Mouse (Mus musculus) embryonic facial prominence, embryonic 14.5 days (tissue): ENCODE results near the gene Tnnt2. TPM values are rescaled to one million over a fixed set of nuclear protein-coding genes. Genes with fewer than 3 reads are reported as not detected.

ENCODE experiments used
- ATAC-seq: fragments of 200-750 bp; cut with Nextera tagmentation; 2 replicates; pipeline ENCODE4 v1.8.0; 2017; ENCODE audit warnings: low read depth, moderate number of reproducible peaks, moderate TSS enrichment
- DNase-seq: peaks from one replicate; pipeline ENCODE4 v3.0.0-alpha.2; 2015; ENCODE audit warnings: low spot score
- H3K27ac ChIP-seq: fragments of 300-500 bp; sonication (generic); replicated peaks from 2 replicates; pipeline ENCODE4 v1.5.1; 2014; ENCODE audit warnings: low read depth, mild to moderate bottlenecking, low read length, moderate library complexity
- H3K27me3 ChIP-seq: fragments of 300-500 bp; sonication (generic); replicated peaks from 2 replicates; pipeline ENCODE4 v1.6.1; 2014; ENCODE audit warnings: low read length; ENCODE audit not compliant: control insufficient read depth, insufficient read depth
- H3K36me3 ChIP-seq: fragments of 300-500 bp; sonication (generic); 2 replicates; pipeline ENCODE4 v1.6.1; 2014; ENCODE audit warnings: low read length, mixed read lengths; ENCODE audit not compliant: control insufficient read depth, insufficient read depth
- H3K4me1 ChIP-seq: fragments of 300-500 bp; sonication (generic); 2 replicates; pipeline ENCODE4 v1.6.1; 2014; ENCODE audit warnings: antibody characterized with exemption, low read length; ENCODE audit not compliant: control insufficient read depth, insufficient read depth
- H3K4me2 ChIP-seq: fragments of 300-500 bp; sonication (generic); 2 replicates; pipeline ENCODE4 v1.6.1; 2014; ENCODE audit warnings: low read depth, mild to moderate bottlenecking, low read length, moderate library complexity, mixed read lengths
- H3K4me3 ChIP-seq: fragments of 300-500 bp; sonication (generic); 2 replicates; pipeline ENCODE4 v1.5.1; 2014; ENCODE audit warnings: low read depth, mild to moderate bottlenecking, low read length
- H3K9ac ChIP-seq: fragments of 300-500 bp; sonication (generic); 2 replicates; pipeline ENCODE4 v1.6.1; 2014; ENCODE audit warnings: low read depth, mild to moderate bottlenecking, low read length, moderate library complexity, mixed read lengths
- H3K9me3 ChIP-seq: fragments of 300-500 bp; sonication (generic); 2 replicates; pipeline ENCODE4 v1.6.1; 2016; ENCODE audit warnings: low read length; ENCODE audit not compliant: control insufficient read depth
- WGBS: fragments of 180-500 bp; shearing (Covaris S2); extraction: QIAGEN DNeasy Blood & Tissue Kit; methylation state at CpG from one replicate; pipeline ENCODE4 v1.1.7; 2014; 5-methylcytosine and 5-hydroxymethylcytosine counted together
- polyA plus RNA-seq: library from polyadenylated mRNA; unstranded; fragments of >200 nt; fragmentation: Nextera tagmentation; extraction: Ambion mirVana; gene quantifications from 2 replicates; pipeline ENCODE4 v1.2.1, GENCODE M21; 2014

Tnnt2 gene
- 193 and 213 TPM in 2 replicates for polyA plus RNA-seq

GRCm38 (mm10) chr1:135835716-135836483, at the start of gene Tnnt2:
Gene Tnnt2 (plus strand): TSS chr1:135836354.
- H3K4me3 ChIP-seq, result 0 out of 2 replicates have a peak within 1 kb of the TSS, but pooled peaks have one; percentile 3

GRCm38 (mm10) chr1:135787799-135788198, 48.4 kb upstream of the Tnnt2 start:
- no peaks in the 10 kb centered on the region for H3K36me3 ChIP-seq
- no peak overlapping the region for H3K4me3 ChIP-seq
- H3K27ac ChIP-seq, result no peak overlapping the region
- 0 out of 2 replicates have a peak, but pooled peaks have one; percentile 5 for ATAC-seq
- DNase-seq, result peak; percentile 78
- no peaks in the 10 kb centered on the region for H3K27me3 ChIP-seq
- no peaks in the 10 kb centered on the region for H3K9me3 ChIP-seq
- WGBS, result 46% methylated on average over 3 of the region's 3 CpGs
- no peak overlapping the region for H3K9ac ChIP-seq
- no peaks in the 10 kb centered on the region for H3K4me1 ChIP-seq
- H3K4me2 ChIP-seq, result no peak overlapping the region

More at GRCm38 (mm10) chr1:135835716-135836483, at the start of gene Tnnt2:
- no peaks in the 10 kb centered on the region for H3K27me3 ChIP-seq
- peak within 1 kb of the TSS; percentile 12; the same call in 1 of the 2 replicates for H3K27ac ChIP-seq
- DNase-seq (peak; percentile 79), ATAC-seq (peak; percentile 77)
- H3K4me2 ChIP-seq, result peak within 1 kb of the TSS; percentile 10; the same call in 1 of the 2 replicates
- no peaks in the 10 kb centered on the region for H3K36me3 ChIP-seq
- WGBS, result 27% methylated on average over 9 of the region's 9 CpGs
- H3K4me1 ChIP-seq, result peaks cover 9% of the 10 kb centered on the region; the same call in 1 of the 2 replicates
- no peaks in the 10 kb centered on the region for H3K9me3 ChIP-seq
- H3K9ac ChIP-seq, result no peak within 1 kb of the TSS

- no peaks in the 10 kb centered on the region for H3K36me3 ChIP-seq
- no peak overlapping the region for H3K4me2 ChIP-seq
- H3K27me3 ChIP-seq, result no peaks in the 10 kb centered on the region
- no peaks in the 10 kb centered on the region for H3K9me3 ChIP-seq
- H3K27ac ChIP-seq, result no peak overlapping the region
- WGBS, result 45% methylated on average over 10 of the region's 10 CpGs
- ATAC-seq (no peak), DNase-seq (no peak)
- no peak overlapping the region for H3K9ac ChIP-seq
- H3K4me3 ChIP-seq, result no peak overlapping the region
- peaks cover 6% of the 10 kb centered on the region; the same call in 1 of the 2 replicates for H3K4me1 ChIP-seq
These were observed 47.4 kb upstream of the Tnnt2 start for GRCm38 (mm10) chr1:135788708-135789107.

GRCm38 (mm10) chr1:135789815-135790214, 46.3 kb upstream of the Tnnt2 start:
- H3K4me3 ChIP-seq, result no peak overlapping the region
- H3K9me3 ChIP-seq, result no peaks in the 10 kb centered on the region
- WGBS, result 21% methylated on average over 5 of the region's 5 CpGs
- no peaks in the 10 kb centered on the region for H3K36me3 ChIP-seq
- H3K4me2 ChIP-seq, result no peak overlapping the region
- DNase-seq (no peak), ATAC-seq (no peak)
- peaks cover 12% of the 10 kb centered on the region for H3K4me1 ChIP-seq
- no peaks in the 10 kb centered on the region for H3K27me3 ChIP-seq
- no peak overlapping the region for H3K9ac ChIP-seq
- no peak overlapping the region for H3K27ac ChIP-seq

- no peak overlapping the region for H3K9ac ChIP-seq
- no peaks in the 10 kb centered on the region for H3K27me3 ChIP-seq
- ATAC-seq (no peak), DNase-seq (no peak)
- no peak overlapping the region for H3K27ac ChIP-seq
- peaks cover 15% of the 10 kb centered on the region for H3K4me1 ChIP-seq
- no peaks in the 10 kb centered on the region for H3K9me3 ChIP-seq
- no peaks in the 10 kb centered on the region for H3K36me3 ChIP-seq
- WGBS, result 58% methylated on average over 13 of the region's 13 CpGs
- H3K4me2 ChIP-seq, result no peak overlapping the region
- no peak overlapping the region for H3K4me3 ChIP-seq
These were observed 43.8 kb upstream of the Tnnt2 start for GRCm38 (mm10) chr1:135792143-135792939.

- Histone ChIP-seq H3K4me3 (peak overlapping the region; percentile 13), H3K4me2 (peak overlapping the region; percentile 51), H3K4me1 (peaks cover 15% of the 10 kb centered on the region), H3K27me3 (no peaks in the 10 kb centered on the region), H3K9me3 (no peaks in the 10 kb centered on the region), H3K27ac (peak overlapping the region; percentile 35), H3K9ac (peak overlapping the region; percentile 47), H3K36me3 (no peaks in the 10 kb centered on the region)
- 14% methylated on average over 25 of the region's 27 CpGs for WGBS
- DNase-seq, result no peak
- ATAC-seq, result peak; percentile 31
These were observed 42.6 kb upstream of the Tnnt2 start for GRCm38 (mm10) chr1:135793370-135794215.

GRCm38 (mm10) chr1:135794216-135795134, 41.7 kb upstream of the Tnnt2 start:
- peak; percentile 80 for ATAC-seq
- peak overlapping the region; percentile 13 for H3K4me3 ChIP-seq

More at GRCm38 (mm10) chr1:135794216-135795134, 41.7 kb upstream of the Tnnt2 start:
- 28% methylated on average over 19 of the region's 20 CpGs for WGBS
- H3K9ac ChIP-seq, result peak overlapping the region; percentile 47
- no peaks in the 10 kb centered on the region for H3K36me3 ChIP-seq
- peak overlapping the region; percentile 51 for H3K4me2 ChIP-seq
- no peaks in the 10 kb centered on the region for H3K9me3 ChIP-seq
- H3K27ac ChIP-seq, result peak overlapping the region; percentile 35; the same call in 1 of the 2 replicates
- H3K4me1 ChIP-seq, result peaks cover 15% of the 10 kb centered on the region
- DNase-seq, result peak; percentile 84
- H3K27me3 ChIP-seq, result no peaks in the 10 kb centered on the region
